Mouse (Mus musculus): ENCODE data around the gene Gm3327. TPM values are rescaled to one million over a fixed set of nuclear protein-coding genes. Genes with fewer than 3 reads are reported as not detected.
"Not testable (repeated sequence)": the region's sequence is repeated elsewhere in the genome, so short reads cannot be mapped to it uniquely, and the experiment has no call there.

The Gm3327 gene
- total RNA-seq (2014; rRNA removed), result not detected in 2 replicates
- not detected in 2 replicates for polyA plus RNA-seq (2015; fragmentation: Nextera tagmentation; extraction: Ambion mirVana)

DNA sequence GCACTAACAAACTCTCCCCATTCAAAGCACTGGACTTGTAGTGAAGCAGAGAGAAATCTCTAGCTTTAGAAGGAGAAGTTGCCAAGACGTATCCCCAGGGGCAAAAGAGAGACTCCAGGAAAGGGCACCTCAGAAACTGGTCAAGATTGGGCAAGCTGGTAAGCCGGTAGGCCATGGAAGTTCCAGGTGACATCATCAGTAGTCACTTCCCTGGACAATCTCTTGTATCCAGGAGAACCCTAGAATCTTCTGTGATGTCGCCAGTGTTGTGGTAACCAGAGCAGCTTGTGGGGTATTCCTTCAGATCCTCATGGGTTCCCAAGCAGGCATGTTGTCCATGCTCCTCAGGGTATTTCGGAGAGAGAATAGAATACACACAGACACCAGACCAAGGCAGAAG is at the start of gene Gm3327:
Gene Gm3327 (plus strand): TSS at position 301 of the 400 bp plus-strand sequence.
- 86% methylated on average over 3 of the region's 4 CpGs for WGBS
- not testable (repeated sequence) for H3K27ac ChIP-seq (ENCODE audit: low read depth, low read length); H3K9me3 ChIP-seq (ENCODE audit: low read length); H3K4me3 ChIP-seq (ENCODE audit: low read depth, low read length); H3K4me2 ChIP-seq (ENCODE audit: low read depth); H3K36me3 ChIP-seq (ENCODE audit: insufficient read depth); H3K9ac ChIP-seq; H3K27me3 ChIP-seq (ENCODE audit: insufficient read depth, low read length); ATAC-seq; DNase-seq; H3K4me1 ChIP-seq (ENCODE audit: insufficient read depth)

DNA sequence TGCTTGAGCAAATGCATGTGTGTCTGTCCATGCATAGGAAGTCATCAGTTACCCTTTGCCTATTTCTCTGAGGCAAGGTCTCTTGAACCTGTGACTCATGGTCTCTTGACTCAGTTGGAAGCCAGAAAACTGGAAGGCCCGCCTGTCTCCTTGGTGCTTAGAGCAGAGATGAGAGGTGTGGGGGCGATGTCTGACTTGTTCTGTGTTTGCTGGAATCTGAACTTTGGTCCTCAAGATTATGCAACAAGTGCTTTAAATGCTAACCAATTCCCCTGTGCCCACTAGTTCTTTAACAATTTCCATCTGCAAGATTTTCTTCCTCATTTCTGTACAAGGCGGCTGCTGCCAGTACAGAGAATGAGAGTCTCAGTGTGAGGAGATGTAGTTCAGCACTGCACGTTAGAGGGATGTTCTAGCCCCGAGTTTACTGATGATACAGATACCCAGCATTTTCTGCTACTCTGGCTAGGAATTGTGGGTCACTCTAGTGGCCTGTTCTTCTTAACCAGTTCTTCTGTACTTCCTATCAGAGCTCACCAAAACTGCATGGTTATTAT is 45.8 kb upstream of the Gm3327 start:
- H3K4me1 ChIP-seq (ENCODE audit: insufficient read depth); H3K36me3 ChIP-seq (ENCODE audit: insufficient read depth); H3K4me2 ChIP-seq (ENCODE audit: low read depth); H3K4me3 ChIP-seq (ENCODE audit: low read depth, low read length); H3K27me3 ChIP-seq (ENCODE audit: insufficient read depth, low read length); H3K9ac ChIP-seq; H3K9me3 ChIP-seq (ENCODE audit: low read length); H3K27ac ChIP-seq (ENCODE audit: low read depth, low read length); DNase-seq; ATAC-seq: not testable (repeated sequence)
- 78% methylated on average over 4 of the region's 5 CpGs for WGBS

DNA sequence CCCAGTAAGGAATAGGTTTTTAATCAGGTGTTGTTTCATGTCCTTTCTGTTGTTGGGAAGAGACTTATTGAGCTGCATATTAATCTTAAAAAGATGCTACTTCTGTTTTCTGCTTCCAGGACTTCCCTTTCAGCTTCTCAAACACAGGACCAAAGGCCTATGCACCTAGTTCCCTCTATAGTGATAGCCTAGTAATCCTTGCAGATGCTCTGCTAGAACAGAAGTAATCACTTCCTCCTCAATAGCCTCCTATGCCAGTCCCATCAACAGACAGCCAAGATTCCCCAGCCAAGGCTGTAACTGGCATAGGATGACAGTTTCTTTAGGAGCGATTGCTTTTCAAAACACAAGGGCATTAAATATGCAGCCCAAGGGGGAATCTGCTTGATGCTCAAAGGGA is 37.1 kb upstream of the Gm3327 start:
- DNase-seq, ATAC-seq: not testable (repeated sequence)

DNA sequence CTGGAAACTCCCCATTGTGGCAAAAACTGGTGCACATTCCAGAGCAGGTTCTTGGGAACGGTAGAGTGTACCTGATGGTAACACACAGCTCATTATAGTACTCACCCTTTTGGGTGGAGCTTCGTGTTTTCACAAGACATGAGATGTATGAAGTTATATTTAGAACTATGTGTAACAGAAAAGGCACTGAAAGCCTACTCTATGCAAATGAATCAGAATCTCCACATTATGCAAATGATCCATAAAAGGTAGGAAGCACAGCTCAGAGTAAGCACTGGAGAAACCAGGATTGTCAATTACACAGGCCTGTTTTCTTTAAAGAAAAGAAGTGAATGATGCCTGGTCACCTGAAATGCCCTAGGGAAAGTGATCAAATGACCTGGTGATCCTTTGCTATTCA is 36.1 kb upstream of the Gm3327 start:
- not testable (repeated sequence) for H3K9me3 ChIP-seq (ENCODE audit: low read length); H3K4me3 ChIP-seq (ENCODE audit: low read depth, low read length); DNase-seq; H3K4me2 ChIP-seq (ENCODE audit: low read depth); H3K27ac ChIP-seq (ENCODE audit: low read depth, low read length); H3K9ac ChIP-seq; H3K27me3 ChIP-seq (ENCODE audit: insufficient read depth, low read length); H3K36me3 ChIP-seq (ENCODE audit: insufficient read depth); H3K4me1 ChIP-seq (ENCODE audit: insufficient read depth)
- 76% methylated on average over 2 of the region's 2 CpGs for WGBS
- ATAC-seq, result peak; percentile 48; the same call in 1 of the 2 replicates

More for the DNA sequence above, 37.1 kb upstream of the Gm3327 start:
- not testable (repeated sequence) for H3K4me1 ChIP-seq (ENCODE audit: insufficient read depth); H3K4me2 ChIP-seq (ENCODE audit: low read depth); H3K4me3 ChIP-seq (ENCODE audit: low read depth, low read length); H3K27me3 ChIP-seq (ENCODE audit: insufficient read depth, low read length); H3K36me3 ChIP-seq (ENCODE audit: insufficient read depth); H3K9ac ChIP-seq; H3K27ac ChIP-seq (ENCODE audit: low read depth, low read length); H3K9me3 ChIP-seq (ENCODE audit: low read length)
- 78% methylated on average over 1 of the region's 1 CpGs for WGBS

DNA sequence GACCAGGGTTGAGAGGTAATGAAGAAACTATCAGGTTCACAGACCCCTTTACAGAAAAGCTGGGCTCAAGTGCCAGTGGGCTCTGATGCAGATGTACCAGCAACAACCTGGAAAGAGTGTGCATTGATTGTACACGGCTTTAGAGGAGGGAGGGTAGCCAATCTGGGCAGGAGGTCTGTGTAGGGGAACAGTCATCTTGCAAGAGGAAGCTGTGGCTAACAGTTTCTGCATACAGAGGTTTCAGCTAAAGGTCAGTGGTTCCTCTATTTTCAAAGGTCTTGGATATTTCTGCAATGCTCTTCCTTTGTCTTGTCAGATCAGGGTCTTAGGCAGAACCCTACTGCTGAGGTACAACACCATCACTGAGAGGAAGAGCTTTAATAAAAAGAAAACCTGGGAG is 32.1 kb upstream of the Gm3327 start:
- not testable (repeated sequence) for H3K4me3 ChIP-seq (ENCODE audit: low read depth, low read length); H3K9ac ChIP-seq; H3K9me3 ChIP-seq (ENCODE audit: low read length); H3K36me3 ChIP-seq (ENCODE audit: insufficient read depth); DNase-seq; H3K4me2 ChIP-seq (ENCODE audit: low read depth); H3K27ac ChIP-seq (ENCODE audit: low read depth, low read length); H3K4me1 ChIP-seq (ENCODE audit: insufficient read depth); ATAC-seq; H3K27me3 ChIP-seq (ENCODE audit: insufficient read depth, low read length)
- WGBS, result 62% methylated on average over 1 of the region's 1 CpGs

DNA sequence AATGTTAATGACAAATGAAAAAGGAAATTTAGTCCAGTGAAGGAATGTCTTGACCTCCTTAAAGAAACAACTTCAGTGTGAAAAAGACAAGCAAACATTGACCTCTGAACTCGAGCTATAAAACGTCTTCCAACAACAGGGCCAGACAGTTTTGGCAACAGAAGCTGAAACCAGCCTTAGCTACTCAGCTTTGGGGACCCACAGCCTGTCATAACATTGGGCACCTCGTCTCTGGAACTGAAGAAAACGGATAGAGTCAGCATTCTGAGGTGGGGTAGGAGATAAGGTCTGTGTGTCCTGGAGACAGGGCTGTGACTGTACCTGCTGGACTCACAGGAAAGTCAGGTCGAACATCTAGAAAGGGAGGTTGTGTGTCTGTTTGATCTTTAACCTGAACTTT is 29.2 kb upstream of the Gm3327 start:
- not testable (repeated sequence) for DNase-seq; H3K27ac ChIP-seq (ENCODE audit: low read depth, low read length); H3K4me2 ChIP-seq (ENCODE audit: low read depth); ATAC-seq; H3K9ac ChIP-seq; H3K4me3 ChIP-seq (ENCODE audit: low read depth, low read length); H3K27me3 ChIP-seq (ENCODE audit: insufficient read depth, low read length); H3K36me3 ChIP-seq (ENCODE audit: insufficient read depth); H3K4me1 ChIP-seq (ENCODE audit: insufficient read depth); H3K9me3 ChIP-seq (ENCODE audit: low read length)
- WGBS, result 74% methylated on average over 5 of the region's 5 CpGs

DNA sequence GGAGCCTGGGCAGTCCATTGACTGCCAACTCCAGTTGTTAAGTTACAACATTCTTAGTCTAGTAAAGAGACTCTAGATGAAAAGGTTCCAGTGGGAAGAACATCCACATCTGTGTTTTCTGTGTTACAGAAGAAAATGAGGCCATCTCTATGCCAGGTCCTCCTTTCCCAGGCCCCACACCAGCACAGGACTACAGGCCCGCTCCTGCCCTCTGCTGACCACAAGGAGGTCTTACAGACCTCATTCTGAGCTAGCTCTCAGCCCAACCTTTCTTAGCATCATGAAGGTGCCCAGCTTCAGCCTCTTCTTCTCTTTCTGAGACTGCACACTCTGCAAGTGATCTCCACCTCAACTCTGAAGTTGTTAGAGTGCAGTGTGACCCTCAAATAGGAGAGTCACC is 23.6 kb upstream of the Gm3327 start:
- not testable (repeated sequence) for DNase-seq; H3K9ac ChIP-seq; H3K4me2 ChIP-seq (ENCODE audit: low read depth); ATAC-seq; H3K4me1 ChIP-seq (ENCODE audit: insufficient read depth); H3K36me3 ChIP-seq (ENCODE audit: insufficient read depth); H3K27ac ChIP-seq (ENCODE audit: low read depth, low read length); H3K4me3 ChIP-seq (ENCODE audit: low read depth, low read length); H3K27me3 ChIP-seq (ENCODE audit: insufficient read depth, low read length); H3K9me3 ChIP-seq (ENCODE audit: low read length)
- no CpG with 5 or more reads among the region's 1 CpGs for WGBS

DNA sequence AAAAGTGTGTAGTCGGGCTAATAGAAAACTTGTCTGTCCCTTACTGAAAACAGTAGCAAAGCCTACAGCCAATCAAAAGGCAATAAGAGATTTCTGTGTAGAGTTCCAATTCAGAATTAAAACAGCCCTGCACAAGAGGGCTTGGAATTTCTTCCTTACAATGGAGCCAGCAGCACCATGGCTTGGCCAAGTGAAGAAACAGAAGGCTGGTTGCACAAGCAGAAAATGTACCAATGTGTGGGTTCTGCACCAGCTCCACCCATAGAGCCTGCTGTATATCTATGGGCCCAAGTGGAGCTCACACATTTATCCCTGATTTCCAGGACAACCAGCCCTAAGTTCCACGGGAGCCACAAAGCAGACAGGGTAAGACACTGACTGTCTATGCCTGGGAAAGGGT is 21.3 kb upstream of the Gm3327 start, which contains the start of gene Ear2:
Gene Ear2 (plus strand): TSS at position 301 of the 400 bp plus-strand sequence.
- H3K36me3 ChIP-seq (ENCODE audit: insufficient read depth); ATAC-seq; H3K27ac ChIP-seq (ENCODE audit: low read depth, low read length); H3K4me2 ChIP-seq (ENCODE audit: low read depth); H3K27me3 ChIP-seq (ENCODE audit: insufficient read depth, low read length); H3K4me3 ChIP-seq (ENCODE audit: low read depth, low read length); H3K4me1 ChIP-seq (ENCODE audit: insufficient read depth); H3K9ac ChIP-seq; H3K9me3 ChIP-seq (ENCODE audit: low read length); DNase-seq: not testable (repeated sequence)
- WGBS, result 79% methylated on average over 2 of the region's 2 CpGs
